Mouse (Mus musculus): ENCODE data around the gene Slc24a4.

DNA sequence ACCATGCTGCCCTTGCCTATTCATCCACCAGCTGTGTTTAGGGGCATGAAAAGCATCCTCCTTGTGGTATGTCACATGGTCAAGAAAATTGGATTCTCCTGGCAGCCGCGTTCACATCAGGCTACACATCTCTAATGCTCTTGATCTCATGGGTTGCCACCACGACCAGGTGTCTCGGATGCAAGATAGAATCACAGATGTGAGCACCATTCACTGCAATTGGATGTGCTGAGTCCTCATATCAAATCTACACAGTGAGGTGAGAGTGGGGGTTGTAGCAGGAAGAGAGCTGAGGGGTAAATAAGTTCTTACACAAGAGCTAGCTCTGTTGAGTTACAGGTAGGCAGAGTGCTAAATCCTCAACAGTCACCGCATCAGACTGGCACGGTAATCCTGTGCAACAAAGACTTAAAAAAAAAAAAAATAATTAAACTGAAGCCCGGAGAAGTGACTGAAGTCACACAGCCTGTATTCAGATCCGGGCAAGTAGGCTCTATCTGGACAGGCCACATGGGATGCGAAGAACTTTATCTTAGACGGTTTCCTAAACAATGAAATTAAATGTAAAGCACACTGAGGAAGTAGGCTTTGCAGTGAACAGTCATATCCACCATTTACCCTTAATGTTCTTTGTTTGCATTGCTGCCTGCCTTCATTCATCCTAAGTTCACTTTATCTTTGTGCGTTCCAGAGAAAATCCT is 180.7 kb downstream of the Slc24a4 start:
- TF ChIP-seq POLR2A (IDR thresholded peaks at IDR 0.05; ENCODE audit: borderline replicate concordance, low read depth, low read length): no peak
- TF ChIP-seq CTCF (IDR thresholded peaks at IDR 0.05; ENCODE audit: low read depth, low read length): no peak
